Mouse (Mus musculus): ENCODE results near the gene Lhfp.
"Not testable (repeated sequence)": the region's sequence is repeated elsewhere in the genome, so short reads cannot be mapped to it uniquely, and the experiment has no call there.

The Lhfp gene

DNA sequence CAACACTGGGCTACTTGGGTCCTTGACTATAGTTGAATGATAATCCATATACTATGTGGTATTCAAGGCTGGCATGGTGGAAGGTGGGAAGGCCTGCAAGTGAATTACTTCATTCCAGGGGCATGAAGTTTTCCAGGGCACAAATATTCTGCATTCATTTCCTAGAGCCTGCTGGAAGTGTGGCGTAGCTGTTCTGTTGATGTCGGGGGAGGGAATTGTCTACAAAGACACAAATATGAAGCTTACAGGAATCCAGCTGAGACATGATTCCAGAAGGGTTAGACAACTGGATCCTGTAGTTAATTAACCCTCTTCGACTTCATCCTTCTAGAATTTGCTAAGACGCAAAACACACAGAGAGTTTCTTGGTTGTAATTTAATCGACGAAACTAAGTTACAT, 60.4 kb downstream of the Lhfp start:
- DNase-seq = no peak

DNA sequence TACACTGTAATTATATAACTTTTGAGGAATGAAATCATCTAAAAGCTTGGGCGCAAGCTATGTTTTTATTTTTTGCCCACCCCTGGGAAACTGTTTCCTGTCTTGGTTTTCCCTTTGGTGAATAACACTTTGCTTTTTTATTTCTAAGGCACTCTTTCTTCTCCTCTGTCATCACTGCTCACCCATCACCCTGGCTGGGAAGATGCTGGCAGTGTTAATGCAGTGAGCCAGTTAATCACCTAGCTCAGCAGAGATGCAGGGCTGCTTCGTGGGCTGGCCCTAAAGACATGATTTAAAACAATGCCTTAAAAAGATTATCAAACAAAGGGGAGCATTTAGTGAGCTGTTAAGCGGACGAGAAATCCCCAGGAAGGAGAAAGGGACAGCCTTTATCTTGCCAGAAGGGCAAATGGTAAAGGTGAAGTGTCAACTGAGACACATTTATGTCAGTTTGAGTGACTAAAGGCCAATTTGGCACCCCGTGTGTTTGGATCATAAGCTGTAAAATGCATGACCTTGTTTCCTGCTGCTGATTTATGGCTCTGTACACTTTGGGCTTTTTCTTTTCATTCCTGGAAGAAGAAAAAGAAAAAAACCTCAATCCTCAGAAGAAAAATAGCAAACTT, 60.9 kb downstream of the Lhfp start:
- no peak for DNase-seq

DNA sequence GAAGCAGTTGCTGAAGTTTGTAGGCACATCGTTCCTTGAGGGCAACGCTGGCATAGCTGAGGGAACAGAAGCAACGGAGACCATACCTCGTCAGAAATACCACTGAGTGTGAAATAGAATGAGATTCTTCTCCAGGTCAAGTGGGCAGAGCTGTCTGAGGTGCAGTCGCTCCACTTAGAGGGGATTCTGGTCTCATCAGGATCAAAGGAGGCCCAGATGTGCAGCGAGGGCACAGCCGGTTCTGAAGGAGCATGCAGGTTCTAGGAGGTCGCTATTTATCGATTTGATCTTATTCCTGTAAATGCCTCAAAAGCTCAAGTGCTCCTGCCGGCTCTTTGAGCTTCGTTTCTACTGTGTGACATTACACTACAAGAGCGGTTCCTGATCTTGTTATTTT, 61.4 kb downstream of the Lhfp start:
- no peak for DNase-seq

DNA sequence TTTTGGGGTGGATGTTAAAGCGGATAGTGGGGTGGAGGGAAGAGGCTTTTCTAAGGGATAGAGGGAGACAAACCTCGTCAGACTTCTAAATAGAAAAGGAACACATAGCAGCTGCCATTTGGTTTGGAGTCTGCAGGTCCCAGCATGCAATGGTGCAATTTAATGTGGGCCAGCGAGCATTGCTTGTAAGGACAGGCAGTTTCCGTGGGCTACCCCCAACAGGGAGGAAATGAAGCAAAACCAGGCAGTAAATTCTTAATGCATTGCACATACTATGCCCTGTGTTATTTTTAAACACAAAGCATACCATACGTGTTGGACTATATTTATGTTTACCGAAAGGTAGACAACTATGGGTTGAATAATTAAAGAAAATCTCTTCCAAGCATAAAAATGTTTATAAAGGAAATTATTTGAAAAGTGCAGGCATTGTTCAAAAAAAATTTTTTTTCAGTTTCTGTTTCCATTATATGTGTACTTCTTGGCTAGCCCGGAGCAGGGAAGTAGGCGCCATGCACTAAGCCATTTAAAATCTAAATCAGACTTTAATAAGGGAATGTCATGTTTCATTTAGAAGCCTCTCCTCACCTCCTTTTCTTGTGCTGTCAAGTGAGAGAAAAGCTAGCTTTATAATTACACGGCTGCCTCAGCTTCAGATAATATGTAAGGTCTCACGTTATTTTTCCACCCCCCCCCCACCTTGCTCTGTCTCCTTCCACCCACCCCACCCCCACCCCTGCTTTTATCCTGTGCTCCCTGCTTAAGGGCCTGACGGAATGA, 67.5 kb downstream of the Lhfp start:
- no peak for DNase-seq

DNA sequence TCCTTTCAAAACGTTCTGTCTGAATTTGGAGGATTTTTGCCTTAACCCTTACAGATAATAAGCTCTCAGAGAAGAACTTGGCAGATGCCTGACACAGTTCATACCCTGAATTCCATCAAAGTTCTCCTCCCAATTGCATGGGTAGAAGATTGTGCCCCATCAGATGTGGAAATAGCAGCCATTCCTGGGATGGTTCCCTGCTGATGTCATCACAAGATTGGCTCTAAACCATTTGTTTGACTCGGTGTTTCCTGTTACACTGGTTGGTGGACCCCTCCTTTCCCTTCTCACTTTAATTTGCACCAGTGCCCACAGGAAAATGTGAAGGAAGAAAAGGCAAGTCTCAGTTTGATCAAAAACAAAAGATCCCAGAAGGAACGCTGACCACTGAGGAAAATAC, 68.6 kb downstream of the Lhfp start:
- peak; percentile 39 for DNase-seq

DNA sequence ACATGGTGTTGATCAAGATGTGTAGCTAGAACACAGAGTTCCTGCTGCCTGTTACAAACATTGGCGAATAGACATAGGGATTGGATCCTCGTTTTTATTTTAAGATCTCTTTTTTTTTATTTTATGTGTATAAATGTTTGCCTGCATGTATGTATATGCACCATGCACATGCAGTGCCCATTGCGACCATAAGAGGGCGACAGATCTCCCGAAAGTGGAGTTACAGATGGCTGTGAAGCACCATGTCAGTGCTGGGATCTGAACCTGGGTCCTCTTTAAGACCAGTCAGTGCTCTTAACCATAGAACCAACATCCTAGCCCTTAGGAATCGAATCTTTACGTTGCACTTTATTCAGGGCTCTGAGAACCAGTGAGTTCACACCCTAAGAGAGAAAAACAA, 70.7 kb downstream of the Lhfp start:
- no peak for DNase-seq

DNA sequence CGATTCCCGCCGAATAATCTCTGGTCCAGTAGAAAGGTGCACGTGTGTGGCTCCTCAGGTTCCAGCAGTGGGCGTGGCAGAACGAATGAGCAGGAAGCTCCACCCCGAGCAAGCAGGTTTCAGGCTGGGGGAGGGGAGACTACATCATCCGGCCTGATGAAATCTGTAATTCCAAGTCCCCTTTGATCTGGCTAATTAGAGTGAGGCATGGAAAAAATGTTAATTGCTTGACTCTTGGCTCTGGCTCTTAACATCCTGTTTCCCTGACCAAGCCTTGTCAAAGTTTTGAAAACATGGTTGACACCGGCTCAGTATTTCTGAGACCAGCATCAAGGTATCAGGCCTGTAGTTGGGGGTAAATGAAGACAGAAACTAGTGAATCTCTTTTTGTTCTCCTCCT, 77.4 kb downstream of the Lhfp start:
- DNase-seq = not testable (repeated sequence)

DNA sequence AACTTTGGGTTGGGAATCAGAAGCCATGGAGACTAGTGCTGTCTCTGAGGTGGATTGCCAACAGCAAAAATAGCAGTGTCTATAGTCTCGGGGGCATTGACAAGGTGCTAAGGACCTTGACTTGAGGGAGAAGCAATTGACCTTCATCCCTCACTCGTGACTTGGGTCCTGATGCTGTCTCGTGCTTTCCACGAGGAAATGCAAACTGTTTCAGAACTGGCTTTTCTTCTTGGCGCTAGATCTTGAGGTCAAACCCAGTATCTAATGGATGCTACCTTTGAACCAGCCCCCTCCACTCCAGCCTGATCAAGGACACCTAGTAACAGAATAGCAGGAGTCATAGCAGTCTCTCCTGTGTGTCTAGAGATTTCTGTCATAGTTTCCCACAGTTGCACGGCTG, 78.7 kb downstream of the Lhfp start:
- no peak for DNase-seq

DNA sequence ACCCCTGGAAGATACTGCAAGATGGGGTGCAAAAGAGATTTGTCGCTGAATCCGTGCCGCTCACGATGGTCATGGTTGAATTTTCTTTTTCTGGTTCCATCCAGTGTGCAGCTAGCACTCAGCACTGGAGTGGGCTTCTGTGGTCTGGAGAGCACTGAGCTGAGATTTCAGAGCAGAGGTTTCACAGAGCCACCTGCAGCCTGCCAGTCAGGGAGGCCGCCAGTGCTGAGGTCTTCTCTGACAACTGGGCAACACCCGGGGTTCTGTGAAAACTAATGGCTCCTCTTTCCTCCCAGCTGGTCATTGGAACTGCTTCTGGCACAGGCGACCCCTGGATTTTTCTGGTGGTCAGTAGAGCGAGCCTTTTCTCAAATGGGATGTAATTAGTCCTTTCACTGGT, 84.2 kb downstream of the Lhfp start:
- DNase-seq = no peak

DNA sequence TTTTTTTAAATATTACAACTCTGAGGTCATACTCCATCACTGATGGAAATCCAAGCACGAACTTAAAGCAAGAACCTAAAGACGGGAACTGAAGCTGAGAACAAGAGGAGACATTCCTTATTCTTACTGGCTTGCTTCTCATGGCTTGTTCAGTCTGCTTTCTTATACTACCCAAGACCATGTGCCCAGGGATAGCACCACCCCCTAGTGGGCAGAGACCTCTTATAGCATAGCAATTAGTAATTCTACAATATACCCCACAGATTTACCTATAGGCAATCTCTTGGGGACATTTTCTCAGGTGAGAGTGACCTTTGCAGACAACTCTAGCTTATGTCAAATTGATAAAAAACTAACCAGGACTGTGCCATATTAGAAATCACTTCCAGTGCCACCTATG, 97.5 kb downstream of the Lhfp start:
- DNase-seq = peak; percentile 10

DNA sequence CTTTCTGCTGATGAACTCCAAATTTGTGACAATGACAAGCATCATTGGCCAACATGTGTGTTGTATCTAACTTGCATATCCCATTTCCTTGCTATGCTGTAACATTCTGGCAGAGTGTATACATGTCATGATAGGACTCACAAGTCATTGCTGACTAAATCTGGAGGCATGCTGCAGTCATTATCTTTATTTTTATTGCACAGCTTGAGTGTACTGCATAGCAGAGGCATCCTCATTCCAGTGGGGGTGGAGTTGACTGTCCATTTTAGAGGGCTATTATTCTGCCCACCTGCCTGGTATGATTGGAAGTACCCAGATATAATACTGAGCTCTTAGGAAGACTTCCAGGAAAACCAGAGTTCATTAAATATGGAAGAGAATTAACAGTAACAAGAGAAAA, 97.9 kb downstream of the Lhfp start:
- no peak for DNase-seq

DNA sequence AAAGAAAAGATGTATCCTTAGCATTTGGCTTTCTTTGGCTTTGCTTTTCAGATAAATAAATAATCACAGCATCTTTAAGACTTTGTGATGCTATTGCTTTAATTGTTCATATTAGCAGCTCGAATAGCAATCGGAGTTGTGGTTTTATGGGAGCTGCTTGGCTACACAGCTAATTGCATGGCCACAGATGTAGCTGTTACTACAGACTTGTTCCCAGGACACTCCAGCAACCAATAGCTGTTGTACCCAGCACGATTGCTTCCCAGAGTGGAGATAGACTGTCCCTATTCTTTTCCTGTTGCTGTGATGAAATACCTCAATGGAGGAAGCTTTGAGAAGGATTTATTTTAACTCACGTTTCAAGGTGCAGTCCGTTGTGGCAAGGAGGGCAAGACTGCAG, 98.3 kb downstream of the Lhfp start:
- no peak for DNase-seq

DNA sequence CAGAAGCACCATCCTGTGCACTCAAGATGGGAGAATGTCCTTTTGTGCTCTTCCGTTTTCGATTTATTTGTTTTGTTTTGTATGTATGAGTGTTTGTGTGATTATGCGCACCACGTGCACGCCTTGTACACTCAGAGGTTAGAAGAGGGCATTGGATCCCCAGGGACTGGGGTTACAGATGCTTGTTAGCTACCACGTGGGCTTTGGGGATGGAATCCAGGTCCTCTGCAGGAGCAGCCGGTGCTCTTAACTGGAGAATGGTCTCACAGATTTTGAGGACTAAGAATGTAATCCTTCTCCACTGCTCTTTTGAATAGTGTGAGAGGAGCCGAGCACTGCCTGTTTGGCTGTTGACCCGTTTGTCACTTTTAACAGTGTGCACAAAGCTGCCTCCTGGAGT, 101.2 kb downstream of the Lhfp start:
- peak; percentile 10 for DNase-seq

DNA sequence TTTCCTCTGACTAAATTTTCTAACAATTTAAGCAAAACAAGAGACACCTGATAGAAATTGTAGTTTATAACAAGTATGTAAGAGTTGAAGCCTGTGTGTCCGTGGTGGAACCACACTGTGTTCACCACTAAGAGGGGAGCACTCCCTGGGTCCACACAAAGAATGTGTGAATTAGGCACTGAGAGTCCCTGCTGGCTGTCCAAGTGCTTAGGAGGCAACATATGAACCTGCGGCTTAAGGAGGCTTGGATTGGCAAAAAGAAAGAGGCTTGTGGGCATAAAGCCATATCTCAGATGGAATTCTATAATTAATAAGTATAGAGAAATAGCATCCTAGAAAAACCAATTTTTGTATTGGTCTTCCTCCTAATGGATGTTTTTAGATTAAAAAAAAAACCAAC, 104.2 kb downstream of the Lhfp start:
- DNase-seq = no peak

DNA sequence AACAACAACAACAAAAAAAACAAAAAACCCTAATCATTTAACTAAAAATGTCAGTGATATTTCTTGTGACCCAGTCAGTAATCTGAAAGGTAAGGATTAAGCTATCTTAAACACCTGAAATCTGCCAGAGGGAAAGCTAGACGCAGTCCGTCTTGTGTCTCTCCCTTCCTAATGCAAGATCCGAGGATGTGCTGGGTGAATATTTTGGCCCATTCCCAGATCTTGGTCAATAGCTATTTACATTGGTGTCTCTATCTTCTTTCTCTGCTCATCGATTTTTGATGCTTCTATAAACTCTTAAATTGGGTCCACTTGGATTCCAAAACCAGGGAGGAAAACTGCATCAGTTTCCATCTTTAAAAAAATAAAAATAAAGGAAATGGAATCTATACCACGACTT, 104.6 kb downstream of the Lhfp start:
- DNase-seq = no peak

DNA sequence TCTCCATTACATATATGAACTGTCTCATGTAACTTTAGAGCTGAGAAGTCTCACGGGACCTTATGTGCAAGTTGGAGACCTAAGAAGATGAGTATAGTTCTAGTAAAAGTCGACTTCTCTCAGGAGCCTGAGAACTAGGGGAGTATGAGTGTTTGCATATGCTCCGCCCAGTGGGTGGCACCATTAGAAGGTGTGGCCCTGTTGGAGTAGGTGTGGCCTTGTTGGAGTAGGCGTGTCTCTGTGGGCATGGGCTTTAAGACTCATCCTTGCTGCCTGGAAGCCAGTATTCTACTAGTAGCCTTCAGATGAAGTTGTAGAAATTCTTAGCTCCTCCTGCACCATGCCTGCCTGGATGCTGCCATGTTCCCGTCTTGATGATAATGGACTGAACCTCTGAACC, 105.7 kb downstream of the Lhfp start:
- no peak for DNase-seq

DNA sequence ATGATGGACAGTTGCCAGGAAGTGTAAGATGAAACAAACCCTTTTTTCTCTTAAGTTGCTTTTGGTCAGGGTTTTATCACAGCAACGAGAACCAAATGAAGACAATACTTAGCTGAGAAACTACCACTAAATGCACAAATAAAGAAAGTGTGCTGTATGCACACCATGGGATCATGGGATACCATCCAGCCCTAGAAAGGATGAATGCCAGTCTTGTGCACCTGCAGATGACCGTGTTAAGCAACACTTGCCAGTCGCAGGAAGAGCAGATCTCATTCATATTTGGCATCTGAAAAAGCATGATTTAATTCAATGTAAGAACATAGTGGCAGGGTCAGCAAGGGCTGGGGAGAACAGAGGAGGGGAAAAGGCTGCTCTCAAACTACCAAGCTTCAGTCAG, 107.4 kb downstream of the Lhfp start:
- DNase-seq = no peak

DNA sequence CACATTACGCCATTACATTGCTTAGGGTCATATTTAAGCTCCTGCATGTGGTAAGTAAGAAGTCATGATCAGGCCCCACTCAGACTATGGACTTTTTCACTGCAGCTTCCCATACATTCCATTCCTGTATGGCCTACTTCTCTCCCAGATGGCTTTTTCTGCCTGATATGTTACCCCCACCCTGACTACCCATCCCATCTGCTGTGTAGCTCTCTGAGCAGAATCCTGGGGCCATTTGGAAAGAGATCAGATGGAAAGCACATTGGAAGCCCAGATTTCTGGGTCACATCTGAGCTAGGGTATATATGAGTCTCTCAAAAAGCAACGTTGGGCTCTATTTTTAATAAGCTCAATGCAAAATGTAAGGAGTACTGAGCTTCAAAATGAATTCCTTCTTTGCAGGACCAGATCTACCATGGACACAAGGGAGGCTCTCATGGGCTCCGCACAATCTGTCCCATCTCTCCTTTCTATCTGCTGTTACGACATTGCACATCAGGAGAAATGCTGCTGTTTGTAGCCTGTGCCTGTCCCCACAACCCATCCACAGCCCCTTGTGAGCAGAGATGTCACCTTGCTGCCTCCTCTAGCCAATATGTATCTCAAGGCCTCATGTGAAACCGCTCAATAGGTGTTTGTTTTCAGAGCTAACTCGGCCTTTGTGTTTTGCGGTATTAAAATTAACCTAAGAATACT, 108.4 kb downstream of the Lhfp start:
- no peak for DNase-seq

DNA sequence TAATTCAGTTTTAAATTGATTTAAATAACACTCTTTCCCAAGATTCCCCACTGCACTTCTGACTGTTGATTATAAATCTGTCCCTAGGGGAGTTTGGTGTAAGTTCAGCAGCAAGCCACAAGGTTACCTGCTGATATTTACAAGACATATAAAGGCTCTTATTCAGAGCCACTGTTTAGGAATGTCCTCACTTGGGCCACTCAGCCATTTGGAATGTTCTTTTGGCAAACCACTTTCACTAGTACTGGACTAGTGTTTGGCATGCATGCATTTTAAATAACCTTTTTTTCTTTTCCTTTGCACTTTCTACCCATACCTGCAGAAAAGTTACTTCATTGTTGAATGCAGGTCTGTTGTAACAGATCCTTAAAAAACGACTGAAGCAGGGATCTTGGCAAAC, 109.8 kb downstream of the Lhfp start:
- no peak for DNase-seq

DNA sequence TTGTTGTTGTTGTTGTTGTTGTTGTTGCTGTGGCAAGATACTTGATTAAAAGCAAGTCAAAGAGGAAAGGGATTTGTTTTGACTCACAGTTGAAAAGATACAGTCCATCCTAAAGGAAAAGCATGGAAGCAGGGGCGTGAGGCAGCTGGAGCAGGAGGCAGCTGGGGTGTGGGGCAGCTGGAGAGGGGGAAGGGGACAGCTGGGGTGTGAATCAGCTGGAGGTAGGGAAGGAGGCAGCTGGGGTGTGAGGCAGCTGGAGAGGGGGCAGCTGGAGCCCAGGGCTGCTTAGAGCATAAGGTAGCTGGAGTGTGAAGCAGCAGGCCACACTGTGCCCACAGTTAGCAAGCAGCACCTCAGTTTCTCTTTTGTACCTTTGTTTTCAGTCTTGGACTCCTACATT, 110.3 kb downstream of the Lhfp start:
- no peak for DNase-seq

DNA sequence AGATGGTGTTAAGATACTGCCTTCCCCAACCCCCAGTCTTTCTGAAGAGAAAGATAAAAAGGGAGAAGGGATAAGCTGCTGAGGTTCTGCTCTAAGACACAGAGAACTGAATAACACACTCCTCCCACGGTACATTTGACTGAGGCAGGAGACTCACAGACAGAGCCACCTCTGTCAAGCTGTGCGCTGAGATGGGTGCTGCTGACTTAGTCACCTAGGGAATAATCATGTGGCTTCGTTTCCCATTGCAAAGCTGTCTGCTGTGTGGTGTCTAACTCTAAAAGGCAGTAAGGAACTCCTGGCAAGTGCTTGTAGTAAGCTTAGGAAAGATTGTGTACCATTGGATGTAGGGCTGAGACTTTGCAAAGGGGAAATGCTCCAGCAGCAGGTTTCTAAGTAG, 120.6 kb downstream of the Lhfp start:
- no peak for DNase-seq

DNA sequence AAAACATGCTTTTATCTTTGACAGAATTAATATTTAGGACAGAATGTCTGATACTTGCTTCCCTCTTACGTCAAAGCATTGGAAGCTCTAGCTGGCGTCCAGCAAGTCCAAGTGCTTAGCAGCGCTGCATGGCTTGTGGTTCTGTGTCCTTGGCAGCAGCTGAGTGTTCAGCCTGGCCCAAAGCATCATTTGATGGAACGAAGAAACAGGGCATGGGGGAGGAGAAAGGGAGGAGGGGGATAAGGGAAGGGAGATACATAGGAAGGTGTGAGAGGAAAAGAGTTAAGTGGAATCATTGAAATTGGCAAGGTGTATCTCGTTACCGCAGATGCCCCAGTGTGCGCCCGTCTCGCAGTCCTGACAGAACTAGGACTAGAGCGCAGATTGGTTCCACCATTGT, 124.0 kb downstream of the Lhfp start:
- peak; percentile 32 for DNase-seq

DNA sequence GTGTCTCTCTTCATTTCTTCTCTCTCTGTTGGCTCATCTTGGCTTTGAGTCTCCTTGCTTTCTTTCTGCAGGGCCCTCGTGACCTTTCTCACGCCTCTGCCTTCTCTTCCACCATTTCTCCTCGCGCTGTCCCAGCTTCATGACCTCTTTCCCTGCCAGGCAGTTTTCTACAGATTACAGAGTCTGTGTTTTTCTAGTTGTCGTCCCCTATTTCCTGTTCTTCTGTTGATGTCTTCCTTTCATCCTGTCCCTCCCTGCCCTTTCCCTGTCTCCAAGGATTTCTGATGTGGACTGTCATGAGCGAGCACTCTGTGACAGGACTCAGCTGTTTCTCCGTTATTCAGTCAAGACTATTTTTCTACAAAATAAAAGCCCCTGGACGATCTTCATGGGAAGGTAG, 124.7 kb downstream of the Lhfp start:
- DNase-seq = peak; percentile 28

DNA sequence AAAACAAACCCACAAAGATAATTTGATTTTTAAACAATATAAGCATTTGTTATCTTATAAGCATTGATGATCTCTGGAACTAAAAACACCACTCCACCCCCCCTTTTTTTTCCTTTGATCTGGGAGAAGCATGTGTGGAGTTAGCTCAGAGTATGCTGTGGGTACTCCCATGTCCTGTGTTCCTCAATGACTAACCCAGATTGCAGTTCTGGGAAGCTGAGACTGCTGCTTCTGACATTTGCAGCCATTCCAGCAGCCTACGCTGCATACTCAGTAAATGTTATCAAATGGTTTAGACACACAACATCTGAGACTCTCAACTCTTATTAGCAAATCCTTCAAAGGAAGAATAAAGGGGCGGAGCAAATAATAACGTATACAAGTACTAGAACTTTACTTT, 128.2 kb downstream of the Lhfp start:
- no peak for DNase-seq

All from lung, postnatal 14 days (tissue).